In the genomic region with DNA sequence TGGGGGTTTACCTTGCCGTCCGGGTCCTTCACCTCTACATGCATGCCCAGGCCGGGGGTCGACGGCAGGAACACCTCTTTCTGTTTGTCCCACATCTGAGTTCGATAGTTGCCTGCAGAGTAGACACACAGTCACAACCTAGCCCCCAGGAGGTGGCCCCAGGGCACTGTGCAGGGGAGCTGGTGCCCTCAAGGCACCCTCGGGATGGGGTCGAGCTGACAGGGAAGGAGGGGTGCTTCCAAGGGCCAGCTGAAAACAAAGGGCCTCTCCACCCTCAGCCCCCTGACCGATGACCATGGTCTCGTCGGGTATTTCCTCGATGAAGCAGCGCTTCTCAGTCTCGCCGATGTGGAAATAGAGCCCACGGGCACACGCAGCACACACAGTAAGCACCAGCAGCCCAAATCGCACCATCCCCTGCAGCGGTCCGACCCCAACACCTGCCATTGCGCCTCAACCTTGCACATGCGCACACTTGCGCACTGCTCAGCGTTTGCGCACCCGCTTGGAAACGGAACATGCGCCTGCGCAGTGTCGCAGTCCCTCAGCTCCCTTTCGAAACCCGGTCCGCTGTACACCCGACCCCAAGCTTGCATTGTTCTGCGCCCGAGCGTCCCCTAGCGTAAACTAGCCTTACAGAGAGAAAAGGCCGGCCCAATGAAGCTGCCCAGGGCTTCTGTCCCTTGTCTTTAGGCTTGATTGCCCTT, we compare ENCODE assay signal across 8 mouse cellular contexts. TPM values are rescaled to one million over a fixed set of nuclear protein-coding genes. Genes with fewer than 3 reads are reported as not detected.
A peak's percentile ranks its signal among the peaks of the same experiment; 100 is the strongest.
DNase-seq lines count a peak whose midpoint lies in the region; ATAC-seq and TF ChIP-seq lines count a peak whose summit lies in the region.

Tmed4 (minus strand) TSS at position 484 of the 707 bp plus-strand sequence.

- peak within 1 kb of the TSS; percentile 0; the same call in 1 of the 2 replicates for H3K27ac ChIP-seq in bone marrow, adult 2 months (ENCODE audit: control insufficient read depth, insufficient read depth, low read depth, low read length, poor library complexity)
- peak within 1 kb of the TSS; percentile 31; the same call in 1 of the 2 replicates for H3K27ac ChIP-seq in embryonic facial prominence, embryonic 15.5 days (replicated peaks)
- H3K27ac ChIP-seq in limb, embryonic 14.5 days (replicated peaks; ENCODE audit: low read depth, low read length), result peak within 1 kb of the TSS; percentile 58; the same call in 1 of the 2 replicates
- peak within 1 kb of the TSS; percentile 74 for H3K27ac ChIP-seq in midbrain, postnatal 0 days (ENCODE audit: low read depth, low read length)

- no peaks in the 10 kb centered on the region for H3K27me3 ChIP-seq in embryonic facial prominence, embryonic 15.5 days
- no peaks in the 10 kb centered on the region for H3K27me3 ChIP-seq in limb, embryonic 14.5 days (ENCODE audit: control insufficient read depth, insufficient read depth, low read length)
- H3K27me3 ChIP-seq in midbrain, postnatal 0 days (ENCODE audit: insufficient read depth, low read length), result no peaks in the 10 kb centered on the region

- under 1% methylated on average over 39 of the region's 39 CpGs for WGBS in bone marrow, adult 2 months
- under 1% methylated on average over 39 of the region's 39 CpGs for WGBS in embryonic facial prominence, embryonic 15.5 days
- WGBS in limb, embryonic 14.5 days, result under 1% methylated on average over 28 of the region's 39 CpGs
- WGBS in midbrain, postnatal 0 days, result 0% methylated on average over 39 of the region's 39 CpGs

- no peaks in the 10 kb centered on the region for H3K9me3 ChIP-seq in embryonic facial prominence, embryonic 15.5 days (replicated peaks)
- H3K9me3 ChIP-seq in limb, embryonic 14.5 days (ENCODE audit: control insufficient read depth, low read length), result no peaks in the 10 kb centered on the region
- no peaks in the 10 kb centered on the region for H3K9me3 ChIP-seq in midbrain, postnatal 0 days (ENCODE audit: low read length)

- peaks cover 17% of the 10 kb centered on the region for H3K36me3 ChIP-seq in embryonic facial prominence, embryonic 15.5 days
- peaks cover 15% of the 10 kb centered on the region for H3K36me3 ChIP-seq in limb, embryonic 14.5 days (ENCODE audit: control insufficient read depth, insufficient read depth, low read length)
- H3K36me3 ChIP-seq in midbrain, postnatal 0 days (ENCODE audit: insufficient read depth, low read length), result peaks cover 12% of the 10 kb centered on the region

- H3K4me2 ChIP-seq in embryonic facial prominence, embryonic 15.5 days (replicated peaks), result peak within 1 kb of the TSS; percentile 80
- peak within 1 kb of the TSS; percentile 75 for H3K4me2 ChIP-seq in limb, embryonic 14.5 days (replicated peaks; ENCODE audit: low read depth, low read length, severe bottlenecking)
- H3K4me2 ChIP-seq in midbrain, postnatal 0 days (ENCODE audit: low read depth, low read length, poor library complexity, severe bottlenecking), result peak within 1 kb of the TSS; percentile 64

- TF ChIP-seq POLR2A in bone marrow, adult 2 months (IDR thresholded peaks at IDR 0.05; ENCODE audit: borderline replicate concordance, control insufficient read depth, low read depth, low read length), result peak; percentile 98
- peak; percentile 84; the same call in 1 of the 2 replicates for TF ChIP-seq POLR2A in limb, embryonic 14.5 days (IDR thresholded peaks at IDR 0.05; ENCODE audit: borderline replicate concordance, extremely low read depth, insufficient read depth, insufficient read length)

- H3K4me3 ChIP-seq in bone marrow, adult 2 months (replicated peaks; ENCODE audit: control insufficient read depth, low read depth, low read length), result peak within 1 kb of the TSS; percentile 70
- peak within 1 kb of the TSS; percentile 91 for H3K4me3 ChIP-seq in embryonic facial prominence, embryonic 15.5 days (replicated peaks)
- peak within 1 kb of the TSS; percentile 77 for H3K4me3 ChIP-seq in limb, embryonic 14.5 days (replicated peaks; ENCODE audit: low read length)
- H3K4me3 ChIP-seq in midbrain, postnatal 0 days (ENCODE audit: low read depth, low read length), result peak within 1 kb of the TSS; percentile 92

- ATAC-seq in embryonic facial prominence, embryonic 15.5 days (ENCODE audit: insufficient number of reproducible peaks, low FRiP score, low TSS enrichment, low read depth), result peak; percentile 97
- ATAC-seq in limb, embryonic 14.5 days (ENCODE audit: low FRiP score, low read depth), result peak; percentile 97
- peak; percentile 96 for ATAC-seq in midbrain, postnatal 0 days (ENCODE audit: low FRiP score)

- peak; percentile 66 for TF ChIP-seq CTCF in bone marrow, adult 2 months (IDR thresholded peaks at IDR 0.05; ENCODE audit: control insufficient read depth, insufficient read depth, low read length)
- peak; percentile 84 for TF ChIP-seq CTCF in midbrain, postnatal 0 days (IDR thresholded peaks at IDR 0.05)

- H3K9ac ChIP-seq in embryonic facial prominence, embryonic 15.5 days, result peak within 1 kb of the TSS; percentile 85
- peak within 1 kb of the TSS; percentile 74 for H3K9ac ChIP-seq in limb, embryonic 14.5 days (ENCODE audit: low read depth, low read length, severe bottlenecking)
- H3K9ac ChIP-seq in midbrain, postnatal 0 days (replicated peaks; ENCODE audit: low read length, poor library complexity, severe bottlenecking), result peak within 1 kb of the TSS; percentile 95

- H3K4me1 ChIP-seq in bone marrow, adult 2 months (ENCODE audit: control insufficient read depth, insufficient read depth, low read length), result no peaks in the 10 kb centered on the region; the same call in 1 of the 2 replicates
- peaks cover 24% of the 10 kb centered on the region for H3K4me1 ChIP-seq in embryonic facial prominence, embryonic 15.5 days
- 0 out of 2 replicates have a peak, but pooled peaks cover 8% of the 10 kb centered on the region for H3K4me1 ChIP-seq in limb, embryonic 14.5 days (ENCODE audit: control insufficient read depth, insufficient read depth, low read length)
- peaks cover 8% of the 10 kb centered on the region for H3K4me1 ChIP-seq in midbrain, postnatal 0 days (ENCODE audit: insufficient read depth, low read length)

- peak; percentile 98 for DNase-seq in 416B (ENCODE audit: low read depth)
- DNase-seq in heart, adult 8-10 months (ENCODE audit: low spot score), result peak; percentile 99
- peak; percentile 99 for DNase-seq in kidney, adult 9 months
- peak; percentile 97 for DNase-seq in limb, embryonic 14.5 days (ENCODE audit: low spot score)
- DNase-seq in midbrain, postnatal 0 days (ENCODE audit: low spot score), result peak; percentile 98
- DNase-seq in spleen, postnatal 14 days (ENCODE audit: low spot score in 2 of 2), result peak; percentile 94 to 97

RNA-seq across cellular contexts. Expression of gene Tmed4, which starts in this region (rescaled TPM):
- 5.3 and 19.2 TPM in 2 replicates for polyA plus RNA-seq in bone marrow, adult 2 months (2011; ENCODE audit: insufficient read depth, insufficient read length, low replicate concordance, missing spikeins)
- polyA plus RNA-seq in embryonic facial prominence, embryonic 15.5 days (2015; fragmentation: Nextera tagmentation; extraction: Ambion mirVana), result 102 and 105 TPM in 2 replicates
- 100 to 1,000 TPM in 2 of 4 experiments, 10 to 100 TPM in 2; 96.9 to 111 (median 102) TPM for total RNA-seq in heart, adult 8-10 months (2022)
- polyA plus RNA-seq in limb, embryonic 14.5 days (2012; rRNA removed), result 132 and 137 TPM in 2 replicates
- polyA plus RNA-seq in limb, embryonic 14.5 days (2014; fragmentation: Nextera tagmentation; extraction: Ambion mirVana), result 108 and 120 TPM in 2 replicates
- 69.9 and 92.7 TPM in 2 replicates for total RNA-seq in midbrain, postnatal 0 days (2014; rRNA removed)
- 90.1 and 98.9 TPM in 2 replicates for polyA plus RNA-seq in midbrain, postnatal 0 days (2015; fragmentation: Nextera tagmentation; extraction: Ambion mirVana)

Comparison
In these comparisons a context has a peak if more than half of its experiments do, and no peak if none do; other contexts are left out.
1. Peak in every context shown above with its lines: DNase-seq, ATAC-seq, H3K4me3 ChIP-seq and H3K27ac ChIP-seq.
2. H3K27ac ChIP-seq: peak in every context shown above with its lines; median percentile 74 in midbrain, postnatal 0 days; 58 in limb, embryonic 14.5 days; 31 in embryonic facial prominence, embryonic 15.5 days; 0 in bone marrow, adult 2 months.